Comparison of ENCODE assay signal across 8 mouse cellular contexts in genomic region chr14:18238750-18239731, GRCm38 (mm10). TPM values are rescaled to one million over a fixed set of nuclear protein-coding genes. Genes with fewer than 3 reads are reported as not detected.
A peak's percentile ranks its signal among the peaks of the same experiment; 100 is the strongest.
DNase-seq lines count a peak whose midpoint lies in the region; ATAC-seq and TF ChIP-seq lines count a peak whose summit lies in the region.

Nr1d2 (minus strand) TSS chr14:18239127.

- H3K4me1 ChIP-seq in hindbrain, embryonic 13.5 days (replicated peaks), result no peaks in the 10 kb centered on the region

- in situ Hi-C loops in Patski (cut with MboI; ENCODE audit: low pct_unique_long_range_greater_than_20kb), result no loop called here

- peak; percentile 96 for DNase-seq in Patski (ENCODE audit: low read depth, low spot score)
- peak; percentile 99 for DNase-seq in cerebellum, postnatal 14 days
- peak; percentile 97 to 98 for DNase-seq in frontal cortex, postnatal 14 days (ENCODE audit: low spot score in 2 of 2)
- DNase-seq in layer of hippocampus, postnatal 25 days (ENCODE audit: extremely low spot score in 1 of 2, low spot score in 1 of 2), result peak; percentile 79 to 91
- peak; percentile 100 for DNase-seq in lung, postnatal 25 days (ENCODE audit: low spot score)
- DNase-seq in retina, embryonic 14.5 days (ENCODE audit: low spot score), result peak; percentile 99
- DNase-seq in thymus, postnatal 4 days, result peak; percentile 97

- CTCF ChIA-PET in Patski (lab: Charles Lee), result no interaction called here

- H3K27me3 ChIP-seq in Patski, result no peaks in the 10 kb centered on the region
- no peaks in the 10 kb centered on the region for H3K27me3 ChIP-seq in hindbrain, embryonic 13.5 days

- no peak for TF ChIP-seq CTCF in Patski (IDR thresholded peaks at IDR 0.05)

- peak; percentile 91 for ATAC-seq in Patski
- ATAC-seq in hindbrain, embryonic 13.5 days (ENCODE audit: low FRiP score), result peak; percentile 93

- under 1% methylated on average over 55 of the region's 66 CpGs for WGBS in hindbrain, embryonic 13.5 days

- peak within 1 kb of the TSS; percentile 85 for H3K27ac ChIP-seq in hindbrain, embryonic 13.5 days

- peak within 1 kb of the TSS; percentile 80 for H3K4me3 ChIP-seq in hindbrain, embryonic 13.5 days

- H3K36me3 ChIP-seq in hindbrain, embryonic 13.5 days, result no peaks in the 10 kb centered on the region

- peak within 1 kb of the TSS; percentile 73 for H3K4me2 ChIP-seq in hindbrain, embryonic 13.5 days

- POLR2A ChIA-PET in Patski (lab: Charles Lee), result no interaction called here

- H3K9me3 ChIP-seq in hindbrain, embryonic 13.5 days, result no peaks in the 10 kb centered on the region

- peak within 1 kb of the TSS; percentile 75 for H3K9ac ChIP-seq in hindbrain, embryonic 13.5 days

RNA-seq across cellular contexts. Expression of gene Nr1d2, which starts in this region (rescaled TPM):
- 50.2 TPM for polyA plus RNA-seq in Patski (2021)
- 3.7 and 4.1 TPM in 2 replicates for polyA plus RNA-seq in hindbrain, embryonic 13.5 days (2015; fragmentation: Nextera tagmentation; extraction: Ambion mirVana)
- total RNA-seq in layer of hippocampus, postnatal 25 days (2021), result 10 to 100 TPM; 57.9 TPM

Comparison
In these comparisons a context has a peak if more than half of its experiments do, and no peak if none do; other contexts are left out.
1. Peak in every context shown above with its lines: DNase-seq, ATAC-seq, H3K4me3 ChIP-seq and H3K27ac ChIP-seq.
2. RNA of gene Nr1d2 (polyA plus RNA-seq): 50.2 TPM in Patski (single experiment); 3.7 to 4.1 TPM in hindbrain, embryonic 13.5 days; every median in the first group is over 10 times any median in the second.